Mouse (Mus musculus): ENCODE data around the gene Hectd4. TPM values are rescaled to one million over a fixed set of nuclear protein-coding genes. Genes with fewer than 3 reads are reported as not detected.
"Not testable (repeated sequence)": the region's sequence is repeated elsewhere in the genome, so short reads cannot be mapped to it uniquely, and the experiment has no call there.

Gene Hectd4
- polyA plus RNA-seq, 1 experiment from 2014 or later, result 18.1 TPM

DNA sequence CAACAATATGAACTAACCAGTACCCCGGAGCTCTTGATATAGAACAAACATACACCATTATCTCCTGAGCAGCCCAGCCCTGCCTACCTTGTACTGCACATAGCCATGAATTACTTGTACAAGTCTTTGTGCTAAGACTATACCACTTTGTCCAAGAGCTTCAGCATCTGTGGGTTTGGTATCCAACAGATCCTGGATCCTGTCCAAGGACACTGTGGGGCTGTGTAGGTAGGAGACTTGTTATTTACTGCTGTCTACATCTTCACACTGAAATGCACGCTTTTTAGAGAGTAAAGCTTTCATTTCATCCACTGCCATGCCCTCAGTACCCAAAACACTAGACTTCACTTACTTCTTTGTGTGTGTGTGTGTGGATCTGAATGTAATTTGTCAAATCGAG lies 4.8 kb downstream of the Hectd4 start:
- Histone ChIP-seq H3K36me3 (no peaks in the 10 kb centered on the region), H3K4me3 (no peak overlapping the region), H3K9me3 (no peaks in the 10 kb centered on the region), H3K27me3 (no peaks in the 10 kb centered on the region), H3K9ac (replicated peaks) (no peak overlapping the region), H3K4me1 (peaks cover 31% of the 10 kb centered on the region), H3K4me2 (replicated peaks) (no peak overlapping the region), H3K27ac (replicated peaks) (no peak overlapping the region)
- no peak for ATAC-seq (replicated peaks)
- 68% methylated on average over 3 of the region's 3 CpGs for WGBS

DNA sequence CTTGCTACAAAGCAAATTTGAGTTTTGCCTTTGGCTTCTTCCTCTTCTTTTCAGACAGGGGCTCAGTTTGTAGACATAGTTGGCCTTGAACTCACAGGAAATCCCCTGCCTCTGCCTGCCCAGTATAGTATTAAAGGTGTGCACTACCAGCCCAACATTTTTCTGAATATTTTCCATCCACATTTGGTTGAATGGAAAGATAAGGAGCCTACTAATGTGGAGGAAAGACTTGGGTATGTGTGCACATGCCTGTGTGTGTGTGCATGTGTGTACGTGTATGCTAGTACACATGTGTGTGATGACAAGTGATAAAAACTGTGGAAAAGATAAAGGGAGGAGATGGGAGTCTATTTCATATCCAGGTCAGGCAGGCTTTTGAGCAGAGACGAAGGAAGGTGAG lies 5.8 kb downstream of the Hectd4 start:
- 78% methylated on average over 2 of the region's 2 CpGs for WGBS
- Histone ChIP-seq H3K27ac (replicated peaks) (no peak overlapping the region), H3K4me1 (peaks cover 30% of the 10 kb centered on the region), H3K27me3 (no peaks in the 10 kb centered on the region), H3K9me3 (no peaks in the 10 kb centered on the region), H3K4me2 (replicated peaks) (no peak overlapping the region), H3K36me3 (no peaks in the 10 kb centered on the region), H3K9ac (replicated peaks) (no peak overlapping the region), H3K4me3 (no peak overlapping the region)
- ATAC-seq (replicated peaks), result no peak

DNA sequence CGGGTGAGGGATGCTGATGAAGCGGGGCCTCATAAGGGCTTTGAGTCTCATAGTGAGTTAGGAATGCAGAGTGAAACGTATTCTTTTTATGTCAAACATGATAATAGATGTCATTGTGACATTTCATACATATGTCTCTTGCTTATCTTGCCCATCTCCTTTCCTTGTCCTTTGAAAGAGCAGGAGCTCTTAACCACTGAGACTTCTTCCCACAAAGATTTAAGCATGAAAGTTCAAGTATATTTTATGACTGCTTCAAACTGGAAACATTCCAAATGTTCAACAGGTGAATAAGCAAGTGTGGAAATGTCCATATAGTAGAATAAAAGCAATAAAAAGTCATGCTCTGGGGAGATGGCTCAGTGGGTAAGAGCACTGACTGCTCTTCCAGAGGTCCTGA lies 6.4 kb downstream of the Hectd4 start:
- H3K4me2 ChIP-seq (replicated peaks), result no peak overlapping the region
- H3K27ac ChIP-seq (replicated peaks), result no peak overlapping the region
- H3K27me3 ChIP-seq, result no peaks in the 10 kb centered on the region
- no peaks in the 10 kb centered on the region for H3K36me3 ChIP-seq
- no peak for ATAC-seq (replicated peaks)
- no peak overlapping the region for H3K9ac ChIP-seq (replicated peaks)
- H3K4me3 ChIP-seq, result no peak overlapping the region
- peaks cover 28% of the 10 kb centered on the region for H3K4me1 ChIP-seq
- WGBS, result 69% methylated on average over 3 of the region's 3 CpGs
- H3K9me3 ChIP-seq, result no peaks in the 10 kb centered on the region

DNA sequence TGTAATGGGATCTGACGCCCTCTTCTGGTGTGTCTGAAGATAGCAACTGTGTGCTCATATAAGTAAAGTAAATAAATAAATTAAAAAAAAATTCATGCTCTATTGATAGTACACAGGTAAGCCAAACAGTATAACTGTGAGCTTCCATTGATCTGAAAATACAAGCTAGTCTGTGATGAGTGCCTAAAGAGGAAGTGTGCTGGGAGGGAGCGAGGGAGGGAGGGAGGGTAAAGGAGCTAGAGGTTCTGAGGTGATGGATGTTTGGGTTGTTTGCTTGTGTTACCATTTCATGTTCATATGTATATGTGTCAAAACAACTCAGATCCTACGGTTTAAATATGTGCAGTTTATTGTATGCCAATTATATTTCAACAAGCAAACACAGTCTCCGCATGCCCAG lies 6.8 kb downstream of the Hectd4 start:
- H3K9ac ChIP-seq (replicated peaks), result no peak overlapping the region
- H3K27me3 ChIP-seq, result no peaks in the 10 kb centered on the region
- H3K4me2 ChIP-seq (replicated peaks), result no peak overlapping the region
- H3K36me3 ChIP-seq, result no peaks in the 10 kb centered on the region
- H3K27ac ChIP-seq (replicated peaks), result no peak overlapping the region
- no peak overlapping the region for H3K4me3 ChIP-seq
- WGBS, result 70% methylated on average over 4 of the region's 4 CpGs
- no peaks in the 10 kb centered on the region for H3K9me3 ChIP-seq
- ATAC-seq (replicated peaks), result no peak
- peaks cover 23% of the 10 kb centered on the region for H3K4me1 ChIP-seq

DNA sequence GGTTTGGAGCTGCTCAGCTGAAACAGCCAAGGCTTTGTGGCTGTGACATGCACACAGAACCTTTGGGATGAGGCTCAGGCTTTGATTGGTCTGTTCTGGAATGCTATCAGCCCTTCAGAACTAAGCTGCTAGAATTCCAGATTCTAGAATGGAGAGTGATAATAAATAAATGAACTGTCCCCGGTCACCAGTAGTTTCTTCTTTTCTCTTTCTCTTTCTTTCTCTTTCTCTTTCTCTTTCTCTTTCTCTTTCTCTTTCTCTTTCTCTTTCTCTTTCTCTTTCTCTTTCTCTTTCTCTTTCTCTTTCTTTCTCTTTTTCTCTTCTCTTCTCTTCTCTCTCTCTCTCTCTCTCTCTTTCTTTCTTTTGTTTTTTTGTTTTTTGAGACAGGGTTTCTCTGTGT lies 7.3 kb downstream of the Hectd4 start:
- H3K9me3 ChIP-seq; H3K27ac ChIP-seq (replicated peaks); ATAC-seq (replicated peaks); H3K4me3 ChIP-seq; H3K9ac ChIP-seq (replicated peaks); H3K36me3 ChIP-seq; H3K4me2 ChIP-seq (replicated peaks); H3K27me3 ChIP-seq: not testable (repeated sequence)
- 86% methylated on average over 1 of the region's 1 CpGs for whole genome bisulfite sequencing
- peaks cover 18% of the 10 kb centered on the region for H3K4me1 ChIP-seq

DNA sequence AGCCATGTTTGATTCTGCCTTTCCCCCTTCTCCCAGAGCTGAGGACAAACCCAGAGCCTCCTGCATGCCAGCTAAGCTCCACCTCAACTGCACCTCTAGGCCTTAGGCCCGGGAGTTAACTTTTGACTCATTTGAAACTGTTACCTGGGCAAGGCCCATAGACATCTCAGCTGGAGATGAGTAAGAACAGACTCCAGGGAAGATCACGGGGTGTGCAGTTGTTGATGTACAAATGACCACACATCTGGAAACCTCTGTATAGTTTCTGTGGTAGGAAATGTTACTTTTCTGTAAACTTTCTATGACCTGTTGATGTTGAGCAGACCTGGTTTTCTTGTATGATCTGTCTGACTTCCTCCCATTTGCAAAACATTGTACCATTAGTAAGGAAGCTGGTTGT lies 9.2 kb downstream of the Hectd4 start:
- H3K27ac ChIP-seq (replicated peaks), result no peak overlapping the region
- no peak overlapping the region for H3K4me3 ChIP-seq
- no peak overlapping the region for H3K4me2 ChIP-seq (replicated peaks)
- no peak overlapping the region for H3K9ac ChIP-seq (replicated peaks)
- WGBS, result 89% methylated on average over 2 of the region's 2 CpGs
- ATAC-seq (replicated peaks), result no peak
- H3K9me3 ChIP-seq, result no peaks in the 10 kb centered on the region
- no peaks in the 10 kb centered on the region for H3K36me3 ChIP-seq
- H3K4me1 ChIP-seq, result peaks cover 11% of the 10 kb centered on the region
- no peaks in the 10 kb centered on the region for H3K27me3 ChIP-seq

DNA sequence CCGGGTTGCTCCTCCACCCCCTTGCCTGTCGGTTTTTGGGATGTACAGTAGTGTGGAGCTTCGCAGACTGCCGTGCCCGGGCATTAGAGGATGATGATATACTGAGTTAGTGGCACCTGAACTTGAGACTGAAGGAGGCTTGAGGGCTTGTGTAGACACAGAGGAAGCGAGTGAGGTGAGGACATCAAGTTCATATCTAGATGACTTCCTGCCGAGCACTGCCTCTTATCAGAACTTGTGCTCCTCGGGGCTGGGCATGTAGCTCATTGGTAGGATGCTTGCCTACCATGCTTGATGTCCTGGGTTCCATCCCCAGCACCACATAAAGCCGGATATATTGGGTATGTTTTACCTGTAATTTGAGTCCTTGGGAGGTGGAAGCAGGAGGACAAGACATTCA lies 10.8 kb downstream of the Hectd4 start:
- 92% methylated on average over 9 of the region's 9 CpGs for WGBS
- Histone ChIP-seq H3K27me3 (no peaks in the 10 kb centered on the region), H3K9ac (replicated peaks) (no peak overlapping the region), H3K9me3 (no peaks in the 10 kb centered on the region), H3K4me3 (no peak overlapping the region), H3K27ac (replicated peaks) (no peak overlapping the region), H3K4me2 (replicated peaks) (no peak overlapping the region), H3K36me3 (no peaks in the 10 kb centered on the region), H3K4me1 (peaks cover 7% of the 10 kb centered on the region)
- ATAC-seq (replicated peaks), result no peak

DNA sequence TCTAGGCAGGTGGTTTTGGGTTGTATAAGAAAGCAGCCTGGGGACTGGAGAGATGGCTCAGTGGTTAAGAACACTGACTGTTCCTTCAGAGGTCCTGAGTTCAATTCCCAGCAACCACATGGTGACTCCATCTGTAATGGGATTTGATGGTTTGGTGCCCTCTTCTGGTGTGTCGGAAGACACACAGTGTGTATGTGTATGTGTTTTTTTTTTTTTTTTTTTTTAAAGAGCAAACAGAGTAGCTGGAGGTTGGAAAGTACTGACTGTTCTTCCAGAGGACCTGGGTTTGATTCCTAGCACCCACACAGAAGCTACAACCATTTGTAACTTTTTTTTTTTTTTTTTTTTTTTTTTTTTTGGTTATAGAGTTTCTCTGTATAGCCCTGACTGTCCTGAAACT lies 12.8 kb downstream of the Hectd4 start:
- no peaks in the 10 kb centered on the region for H3K36me3 ChIP-seq
- H3K4me3 ChIP-seq, result no peak overlapping the region
- peaks cover 9% of the 10 kb centered on the region for H3K4me1 ChIP-seq
- WGBS, result 100% methylated on average over 1 of the region's 1 CpGs
- H3K27ac ChIP-seq (replicated peaks), result no peak overlapping the region
- H3K27me3 ChIP-seq, result no peaks in the 10 kb centered on the region
- no peak overlapping the region for H3K9ac ChIP-seq (replicated peaks)
- ATAC-seq (replicated peaks), result no peak
- H3K4me2 ChIP-seq (replicated peaks), result no peak overlapping the region
- no peaks in the 10 kb centered on the region for H3K9me3 ChIP-seq

DNA sequence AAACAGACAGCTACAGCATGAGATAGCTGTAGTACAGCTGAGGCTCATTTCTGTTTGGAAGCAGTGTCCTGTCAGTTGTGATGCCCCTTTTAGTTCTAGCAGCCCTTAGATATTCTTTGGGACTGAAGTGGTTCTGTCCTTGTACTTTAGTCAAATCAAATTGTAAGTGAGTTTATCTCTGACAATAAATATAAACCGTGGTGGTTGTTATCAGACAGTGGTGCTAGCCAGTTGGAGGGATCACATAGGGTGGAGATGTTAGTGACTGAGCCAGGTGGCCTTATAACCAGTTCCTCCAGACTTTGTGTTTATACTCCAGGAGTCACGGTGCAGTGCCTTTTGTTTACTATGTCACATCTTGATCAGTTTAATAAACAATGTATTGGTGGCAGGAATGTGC lies 13.7 kb downstream of the Hectd4 start:
- ATAC-seq (replicated peaks), result no peak
- no peak overlapping the region for H3K27ac ChIP-seq (replicated peaks)
- no peaks in the 10 kb centered on the region for H3K9me3 ChIP-seq
- H3K27me3 ChIP-seq, result no peaks in the 10 kb centered on the region
- H3K4me2 ChIP-seq (replicated peaks), result no peak overlapping the region
- no peak overlapping the region for H3K9ac ChIP-seq (replicated peaks)
- H3K4me3 ChIP-seq, result no peak overlapping the region
- no peaks in the 10 kb centered on the region for H3K36me3 ChIP-seq
- H3K4me1 ChIP-seq, result peaks cover 10% of the 10 kb centered on the region; the same call in 1 of the 2 replicates
- WGBS, result 100% methylated on average over 2 of the region's 2 CpGs

DNA sequence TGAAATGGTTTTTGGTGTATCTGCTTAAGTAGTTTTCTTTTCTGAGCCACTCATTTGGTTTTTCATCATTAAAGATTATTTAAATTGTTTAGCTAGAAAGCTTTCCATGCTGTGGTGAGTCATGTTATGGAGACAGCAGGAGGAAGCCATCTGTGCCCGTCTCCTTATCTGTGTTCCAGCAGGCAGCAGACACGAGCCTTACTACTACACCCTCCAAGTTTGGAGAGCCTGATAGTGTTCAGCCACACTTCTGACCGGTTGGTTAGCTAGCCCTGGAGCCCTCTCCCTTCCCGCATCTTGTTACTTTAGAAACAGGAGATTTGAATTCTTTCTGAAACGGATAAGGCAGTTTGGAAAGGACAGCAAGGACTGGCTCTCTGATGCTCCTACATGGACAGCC lies 16.2 kb downstream of the Hectd4 start:
- Histone ChIP-seq H3K9me3 (no peaks in the 10 kb centered on the region), H3K4me1 (peaks cover 20% of the 10 kb centered on the region), H3K36me3 (no peaks in the 10 kb centered on the region), H3K9ac (replicated peaks) (no peak overlapping the region), H3K27ac (replicated peaks) (0 out of 2 replicates have a peak overlapping the region, but pooled peaks have one; percentile 17), H3K27me3 (no peaks in the 10 kb centered on the region), H3K4me3 (no peak overlapping the region), H3K4me2 (replicated peaks) (no peak overlapping the region)
- WGBS, result 67% methylated on average over 5 of the region's 5 CpGs
- ATAC-seq (replicated peaks), result no peak

DNA sequence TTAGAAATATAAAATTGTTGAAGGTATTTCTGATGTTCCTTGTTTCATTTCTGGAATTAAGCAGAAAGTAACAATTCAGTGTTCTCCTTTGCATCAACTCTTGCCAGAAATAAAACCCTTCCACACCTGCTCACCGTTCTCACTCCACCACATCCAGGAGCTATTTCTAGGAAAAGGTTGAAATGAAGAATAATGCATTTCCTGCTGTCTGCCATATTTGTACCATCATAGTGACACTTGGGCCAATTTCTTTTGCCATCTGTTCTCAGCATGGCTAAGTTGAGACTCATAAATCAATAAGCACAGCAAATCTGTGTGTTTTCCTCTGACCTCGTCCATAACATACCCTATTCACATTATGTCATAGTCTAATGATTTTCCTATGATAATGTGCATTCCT lies 18.2 kb downstream of the Hectd4 start:
- no peak overlapping the region for H3K27ac ChIP-seq (replicated peaks)
- no peak overlapping the region for H3K4me2 ChIP-seq (replicated peaks)
- H3K4me3 ChIP-seq, result no peak overlapping the region
- 59% methylated on average over 2 of the region's 2 CpGs for WGBS
- no peak for ATAC-seq (replicated peaks)
- peaks cover 20% of the 10 kb centered on the region for H3K4me1 ChIP-seq
- no peaks in the 10 kb centered on the region for H3K36me3 ChIP-seq
- H3K27me3 ChIP-seq, result no peaks in the 10 kb centered on the region
- no peak overlapping the region for H3K9ac ChIP-seq (replicated peaks)
- no peaks in the 10 kb centered on the region for H3K9me3 ChIP-seq

DNA sequence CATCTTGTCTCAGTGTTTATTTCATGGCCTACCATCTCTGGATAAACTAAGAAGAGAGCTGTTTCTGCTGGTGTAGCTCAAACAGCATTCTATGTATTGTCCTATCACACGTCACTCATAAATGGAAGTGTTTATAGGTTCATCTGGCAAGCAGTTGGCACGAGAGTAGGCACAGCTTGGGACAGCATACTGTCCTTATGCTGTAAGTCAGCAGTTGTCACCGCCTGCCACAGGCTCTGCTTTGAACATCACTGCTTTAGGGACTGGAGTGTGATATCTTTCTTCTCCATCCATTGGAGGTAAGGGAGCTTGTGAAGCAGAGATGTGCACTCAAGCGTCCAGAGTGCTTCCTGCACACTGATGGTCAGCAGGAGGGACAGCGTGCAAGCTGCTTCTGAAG lies 19.8 kb downstream of the Hectd4 start:
- no peaks in the 10 kb centered on the region for H3K9me3 ChIP-seq
- no peaks in the 10 kb centered on the region for H3K27me3 ChIP-seq
- ATAC-seq (replicated peaks), result peak; percentile 78
- H3K36me3 ChIP-seq, result no peaks in the 10 kb centered on the region
- no peak overlapping the region for H3K9ac ChIP-seq (replicated peaks)
- H3K4me2 ChIP-seq (replicated peaks), result no peak overlapping the region
- WGBS, result 62% methylated on average over 5 of the region's 5 CpGs
- no peak overlapping the region for H3K4me3 ChIP-seq
- H3K4me1 ChIP-seq, result peaks cover 20% of the 10 kb centered on the region
- H3K27ac ChIP-seq (replicated peaks), result peak overlapping the region; percentile 63

DNA sequence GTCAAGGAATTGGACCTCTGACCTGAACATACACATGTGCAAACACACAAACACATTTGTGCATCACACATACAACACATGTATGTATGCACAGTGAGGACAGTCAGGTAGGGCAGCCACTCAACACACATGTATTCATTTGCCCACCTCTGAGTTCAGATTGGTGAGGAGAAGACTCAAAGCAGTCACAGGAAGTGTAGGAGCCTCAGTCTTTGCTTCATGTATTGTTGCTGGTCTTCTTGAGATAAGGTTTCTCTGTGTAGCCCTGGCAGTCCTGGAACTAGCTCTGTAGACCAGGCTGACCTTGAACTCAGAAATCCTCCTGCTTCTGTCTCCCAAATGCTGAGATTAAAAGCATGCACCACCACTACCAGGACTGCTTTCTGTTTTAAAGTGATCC lies 21.2 kb downstream of the Hectd4 start:
- no peaks in the 10 kb centered on the region for H3K9me3 ChIP-seq
- no peak overlapping the region for H3K27ac ChIP-seq (replicated peaks)
- H3K9ac ChIP-seq (replicated peaks), result no peak overlapping the region
- no peak for ATAC-seq (replicated peaks)
- H3K27me3 ChIP-seq, result no peaks in the 10 kb centered on the region
- H3K4me1 ChIP-seq, result peaks cover 23% of the 10 kb centered on the region
- H3K4me3 ChIP-seq, result no peak overlapping the region
- no peak overlapping the region for H3K4me2 ChIP-seq (replicated peaks)
- no peaks in the 10 kb centered on the region for H3K36me3 ChIP-seq

All from forebrain, embryonic 15.5 days (tissue).